Mouse (Mus musculus): ENCODE results near the gene Sptssa. TPM values are rescaled to one million over a fixed set of nuclear protein-coding genes. Genes with fewer than 3 reads are reported as not detected.
"Not testable (repeated sequence)": the region's sequence is repeated elsewhere in the genome, so short reads cannot be mapped to it uniquely, and the experiment has no call there.

Gene Sptssa
- polyA plus RNA-seq, 1 experiment from 2014 or later: 134 TPM

DNA sequence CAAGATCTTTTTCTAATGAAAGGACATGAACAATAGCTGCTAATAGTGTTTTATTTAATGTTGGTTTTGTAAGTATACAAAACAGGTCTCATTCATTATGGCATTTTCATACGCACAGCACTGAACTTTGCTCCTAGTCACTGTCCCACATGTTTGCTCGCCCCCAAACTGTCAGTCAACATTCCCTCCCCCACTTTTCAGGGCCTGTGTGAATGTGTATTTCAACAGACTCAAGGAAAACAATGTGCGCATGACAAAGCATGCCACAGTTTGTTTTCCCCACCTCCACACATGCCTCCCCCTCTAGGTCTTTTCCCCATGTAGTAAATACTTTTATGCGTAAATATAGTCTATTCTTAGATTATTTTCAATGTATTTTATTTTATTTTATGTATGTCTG lies 14.9 kb upstream of the Sptssa start:
- ATAC-seq: no peak

GRCm38 (mm10) chr12:54668141-54668540 lies 11.8 kb upstream of the Sptssa start:
- Histone ChIP-seq H3K4me3 (ENCODE audit: low read depth, low read length) (no peak overlapping the region), H3K4me2 (replicated peaks; ENCODE audit: low read depth, low read length) (no peak overlapping the region), H3K27me3 (replicated peaks; ENCODE audit: insufficient read depth, low read length) (no peaks in the 10 kb centered on the region), H3K36me3 (ENCODE audit: insufficient read depth, low read length) (peaks cover 11% of the 10 kb centered on the region; the same call in 1 of the 2 replicates), H3K27ac (ENCODE audit: low read length) (no peak overlapping the region), H3K4me1 (ENCODE audit: insufficient read depth, low read depth, low read length) (no peaks in the 10 kb centered on the region), H3K9me3 (ENCODE audit: low read length) (no peaks in the 10 kb centered on the region), H3K9ac (replicated peaks; ENCODE audit: low read depth) (no peak overlapping the region)
- ATAC-seq (no peak), DNase-seq (ENCODE audit: low spot score) (no peak)
- WGBS: 100% methylated on average over 1 of the region's 1 CpGs
- no peak for TF ChIP-seq CTCF (IDR thresholded peaks at IDR 0.05)
- no peak for TF ChIP-seq EP300 (IDR thresholded peaks at IDR 0.05)

More for the DNA sequence above, 14.9 kb upstream of the Sptssa start:
- DNase-seq (ENCODE audit: low spot score): no peak
- Histone ChIP-seq H3K4me2 (replicated peaks; ENCODE audit: low read depth, low read length) (no peak overlapping the region), H3K4me3 (ENCODE audit: low read depth, low read length) (no peak overlapping the region), H3K9ac (replicated peaks; ENCODE audit: low read depth) (no peak overlapping the region), H3K27me3 (replicated peaks; ENCODE audit: insufficient read depth, low read length) (no peaks in the 10 kb centered on the region), H3K9me3 (ENCODE audit: low read length) (no peaks in the 10 kb centered on the region), H3K27ac (ENCODE audit: low read length) (no peak overlapping the region), H3K36me3 (ENCODE audit: insufficient read depth, low read length) (peaks cover 15% of the 10 kb centered on the region; the same call in 1 of the 2 replicates), H3K4me1 (ENCODE audit: insufficient read depth, low read depth, low read length) (no peaks in the 10 kb centered on the region)
- no peak for TF ChIP-seq EP300 (IDR thresholded peaks at IDR 0.05)
- no peak for TF ChIP-seq CTCF (IDR thresholded peaks at IDR 0.05)
- WGBS: 89% methylated on average over 4 of the region's 4 CpGs

- no peak for TF ChIP-seq CTCF (IDR thresholded peaks at IDR 0.05)
- TF ChIP-seq EP300 (IDR thresholded peaks at IDR 0.05): no peak
- Histone ChIP-seq H3K4me1 (ENCODE audit: insufficient read depth, low read depth, low read length) (no peaks in the 10 kb centered on the region), H3K36me3 (ENCODE audit: insufficient read depth, low read length) (no peaks in the 10 kb centered on the region), H3K27me3 (replicated peaks; ENCODE audit: insufficient read depth, low read length) (no peaks in the 10 kb centered on the region), H3K4me2 (replicated peaks; ENCODE audit: low read depth, low read length) (no peak overlapping the region), H3K9me3 (ENCODE audit: low read length) (no peaks in the 10 kb centered on the region), H3K9ac (replicated peaks; ENCODE audit: low read depth) (no peak overlapping the region), H3K27ac (ENCODE audit: low read length) (no peak overlapping the region), H3K4me3 (ENCODE audit: low read depth, low read length) (no peak overlapping the region)
- no peak for ATAC-seq
- no peak for DNase-seq (ENCODE audit: low spot score)
- 81% methylated on average over 6 of the region's 6 CpGs for WGBS
Measured at GRCm38 (mm10) chr12:54665526-54665925, 9.2 kb upstream of the Sptssa start.

GRCm38 (mm10) chr12:54661470-54661869 lies 5.1 kb upstream of the Sptssa start:
- H3K4me3 ChIP-seq (ENCODE audit: low read depth, low read length); H3K4me1 ChIP-seq (ENCODE audit: insufficient read depth, low read depth, low read length); H3K27me3 ChIP-seq (replicated peaks; ENCODE audit: insufficient read depth, low read length); H3K9ac ChIP-seq (replicated peaks; ENCODE audit: low read depth); DNase-seq (ENCODE audit: low spot score); H3K36me3 ChIP-seq (ENCODE audit: insufficient read depth, low read length); H3K4me2 ChIP-seq (replicated peaks; ENCODE audit: low read depth, low read length); H3K27ac ChIP-seq (ENCODE audit: low read length); H3K9me3 ChIP-seq (ENCODE audit: low read length); ATAC-seq: not testable (repeated sequence)
- 67% methylated on average over 5 of the region's 5 CpGs for WGBS

DNA sequence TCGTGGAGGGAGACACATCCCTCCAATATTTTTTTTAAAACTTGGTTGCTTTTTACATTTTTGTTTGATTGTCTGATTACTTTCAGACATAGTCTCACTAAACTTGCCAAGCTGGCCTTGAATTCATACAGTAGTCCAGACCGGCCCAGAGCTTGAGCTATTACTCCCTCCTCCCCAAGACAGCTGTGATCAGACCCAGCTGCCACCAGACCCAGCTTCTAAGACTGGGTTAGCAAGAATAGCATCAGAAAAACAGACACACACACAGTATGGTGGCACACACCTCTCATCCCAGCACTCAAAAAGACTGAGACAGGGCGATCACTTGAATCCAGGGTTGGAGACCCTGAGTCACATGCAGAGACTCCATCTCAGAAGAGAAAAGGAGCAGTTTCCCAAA lies 3.5 kb upstream of the Sptssa start:
- TF ChIP-seq EP300 (IDR thresholded peaks at IDR 0.05) (no peak), CTCF (IDR thresholded peaks at IDR 0.05) (no peak)
- Histone ChIP-seq H3K4me3 (ENCODE audit: low read depth, low read length) (no peak overlapping the region), H3K27me3 (replicated peaks; ENCODE audit: insufficient read depth, low read length) (no peaks in the 10 kb centered on the region), H3K4me1 (ENCODE audit: insufficient read depth, low read depth, low read length) (peaks cover 2% of the 10 kb centered on the region; the same call in 1 of the 2 replicates), H3K9ac (replicated peaks; ENCODE audit: low read depth) (no peak overlapping the region), H3K36me3 (ENCODE audit: insufficient read depth, low read length) (no peaks in the 10 kb centered on the region), H3K9me3 (ENCODE audit: low read length) (no peaks in the 10 kb centered on the region), H3K4me2 (replicated peaks; ENCODE audit: low read depth, low read length) (no peak overlapping the region), H3K27ac (ENCODE audit: low read length) (no peak overlapping the region)
- ATAC-seq (no peak), DNase-seq (ENCODE audit: low spot score) (no peak)
- WGBS: 72% methylated on average over 3 of the region's 3 CpGs

GRCm38 (mm10) chr12:54658425-54659092 lies 2.2 kb upstream of the Sptssa start:
- Histone ChIP-seq H3K4me1 (ENCODE audit: insufficient read depth, low read depth, low read length) (peaks cover 3% of the 10 kb centered on the region; the same call in 1 of the 2 replicates), H3K9ac (replicated peaks; ENCODE audit: low read depth) (no peak overlapping the region), H3K27me3 (replicated peaks; ENCODE audit: insufficient read depth, low read length) (no peaks in the 10 kb centered on the region), H3K36me3 (ENCODE audit: insufficient read depth, low read length) (no peaks in the 10 kb centered on the region), H3K4me2 (replicated peaks; ENCODE audit: low read depth, low read length) (no peak overlapping the region), H3K27ac (ENCODE audit: low read length) (no peak overlapping the region), H3K9me3 (ENCODE audit: low read length) (no peaks in the 10 kb centered on the region), H3K4me3 (ENCODE audit: low read depth, low read length) (no peak overlapping the region)
- no peak for TF ChIP-seq EP300 (IDR thresholded peaks at IDR 0.05)
- TF ChIP-seq CTCF (IDR thresholded peaks at IDR 0.05): no peak
- ATAC-seq (no peak), DNase-seq (ENCODE audit: low spot score) (peak; percentile 34)
- WGBS: 61% methylated on average over 7 of the region's 7 CpGs
